Mouse (Mus musculus) forebrain, embryonic 12.5 days (tissue): ENCODE results near the gene Bpi. TPM values are rescaled to one million over a fixed set of nuclear protein-coding genes. Genes with fewer than 3 reads are reported as not detected.

Experiments
- ATAC-seq: fragments of 200-750 bp; cut with Nextera tagmentation; 2 replicates; pipeline ENCODE4 v1.8.0; 2017; ENCODE audit warnings: moderate TSS enrichment; ENCODE audit not compliant: low FRiP score
- H3K27ac ChIP-seq: fragments of 300-500 bp; sonication (generic); 2 replicates; pipeline ENCODE4 v1.5.1; 2016; ENCODE audit warnings: mild to moderate bottlenecking
- H3K27me3 ChIP-seq: fragments of 300-500 bp; sonication (generic); 2 replicates; pipeline ENCODE4 v1.6.1; 2016; ENCODE audit warnings: mild to moderate bottlenecking
- H3K36me3 ChIP-seq: fragments of 300-500 bp; sonication (generic); replicated peaks from 2 replicates; pipeline ENCODE4 v1.6.1; 2016; ENCODE audit warnings: mild to moderate bottlenecking
- H3K4me1 ChIP-seq: fragments of 300-500 bp; sonication (generic); 2 replicates; pipeline ENCODE4 v1.6.1; 2016
- H3K4me2 ChIP-seq: fragments of 300-500 bp; sonication (generic); 2 replicates; pipeline ENCODE4 v1.6.1; 2016; ENCODE audit warnings: mild to moderate bottlenecking, moderate library complexity
- H3K4me3 ChIP-seq: fragments of 300-500 bp; sonication (generic); replicated peaks from 2 replicates; pipeline ENCODE4 v1.5.1; 2016; ENCODE audit warnings: mild to moderate bottlenecking
- H3K9ac ChIP-seq: fragments of 300-500 bp; sonication (generic); 2 replicates; pipeline ENCODE4 v1.6.1; 2016; ENCODE audit warnings: mild to moderate bottlenecking
- H3K9me3 ChIP-seq: fragments of 300-500 bp; sonication (generic); 2 replicates; pipeline ENCODE4 v1.6.1; 2016
- WGBS: fragments of 180-500 bp; shearing (Covaris S2); methylation state at CpG from one replicate; pipeline ENCODE4 v1.1.7; 2016; 5-methylcytosine and 5-hydroxymethylcytosine counted together
- polyA plus RNA-seq: library from polyadenylated mRNA; unstranded; fragments of >200 nt; fragmentation: Nextera tagmentation; extraction: Ambion mirVana; gene quantifications from 2 replicates; pipeline ENCODE4 v1.2.1, GENCODE M21; 2016

Bpi gene
- polyA plus RNA-seq, 1 experiment from 2014 or later = not detected

GRCm38 (mm10) chr2:158245072-158245817, 12.6 kb upstream of the Bpi start:
- no peak for ATAC-seq
- Histone ChIP-seq H3K27ac (no peak overlapping the region), H3K4me2 (no peak overlapping the region), H3K27me3 (0 out of 2 replicates have a peak, but pooled peaks cover 3% of the 10 kb centered on the region), H3K9ac (no peak overlapping the region), H3K4me1 (no peaks in the 10 kb centered on the region), H3K36me3 (no peaks in the 10 kb centered on the region), H3K4me3 (no peak overlapping the region), H3K9me3 (no peaks in the 10 kb centered on the region)
- whole genome bisulfite sequencing = 76% methylated on average over 4 of the region's 4 CpGs

DNA sequence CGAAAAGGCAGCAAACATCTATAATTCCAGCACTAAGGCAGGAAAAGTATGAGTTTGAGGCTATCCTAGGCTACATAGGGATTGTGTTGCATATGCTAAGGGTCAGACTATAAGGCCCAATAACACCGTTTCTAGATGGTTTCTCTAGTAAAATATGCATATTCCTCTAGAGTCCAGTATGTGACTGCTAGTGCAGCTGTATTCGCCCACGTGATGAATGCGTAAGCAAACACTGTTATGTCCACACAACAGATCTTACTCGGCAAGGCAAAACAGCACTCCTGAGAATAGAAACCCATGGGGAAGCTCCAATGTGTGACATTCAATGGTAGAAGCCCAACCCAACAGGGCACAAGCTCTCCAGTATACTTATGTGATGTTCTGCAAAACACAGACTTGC, 10.0 kb upstream of the Bpi start:
- H3K36me3 ChIP-seq = no peaks in the 10 kb centered on the region
- H3K9ac ChIP-seq = no peak overlapping the region
- no peak overlapping the region for H3K4me2 ChIP-seq
- no peak overlapping the region for H3K4me3 ChIP-seq
- no peaks in the 10 kb centered on the region for H3K4me1 ChIP-seq
- no peaks in the 10 kb centered on the region for H3K27me3 ChIP-seq
- no peaks in the 10 kb centered on the region for H3K9me3 ChIP-seq
- no peak overlapping the region for H3K27ac ChIP-seq
- ATAC-seq = no peak
- WGBS = 86% methylated on average over 6 of the region's 6 CpGs

DNA sequence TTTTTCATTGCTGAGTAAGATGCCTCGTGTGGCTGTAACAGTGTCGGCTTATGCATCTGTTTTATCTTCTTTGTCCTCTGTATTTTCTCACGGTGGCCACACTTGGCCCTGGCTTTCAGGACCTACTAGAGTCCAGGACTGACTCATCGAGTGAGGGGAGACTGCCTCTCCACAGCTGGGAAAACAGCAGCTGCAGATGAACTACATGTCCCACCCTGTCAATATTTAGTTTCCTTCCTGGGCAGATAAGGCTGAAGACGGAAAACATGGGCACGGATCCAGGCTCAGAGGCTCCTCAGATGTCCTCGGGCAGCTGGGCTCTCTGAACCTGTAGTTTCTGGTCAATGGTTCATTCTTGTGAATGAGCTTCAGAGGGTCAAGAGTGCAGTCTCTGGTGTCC, 9.6 kb upstream of the Bpi start:
- no peaks in the 10 kb centered on the region for H3K27me3 ChIP-seq
- H3K27ac ChIP-seq = no peak overlapping the region
- no peaks in the 10 kb centered on the region for H3K9me3 ChIP-seq
- no peak overlapping the region for H3K9ac ChIP-seq
- H3K4me2 ChIP-seq = no peak overlapping the region
- ATAC-seq = no peak
- no peaks in the 10 kb centered on the region for H3K36me3 ChIP-seq
- no peak overlapping the region for H3K4me3 ChIP-seq
- no peaks in the 10 kb centered on the region for H3K4me1 ChIP-seq
- 78% methylated on average over 7 of the region's 7 CpGs for WGBS

GRCm38 (mm10) chr2:158250558-158250957, 7.3 kb upstream of the Bpi start:
- WGBS = 79% methylated on average over 4 of the region's 4 CpGs
- H3K36me3 ChIP-seq = no peaks in the 10 kb centered on the region
- no peaks in the 10 kb centered on the region for H3K27me3 ChIP-seq
- H3K4me1 ChIP-seq = no peaks in the 10 kb centered on the region
- no peak overlapping the region for H3K27ac ChIP-seq
- H3K9me3 ChIP-seq = no peaks in the 10 kb centered on the region
- no peak overlapping the region for H3K4me2 ChIP-seq
- H3K4me3 ChIP-seq = no peak overlapping the region
- no peak for ATAC-seq
- no peak overlapping the region for H3K9ac ChIP-seq

DNA sequence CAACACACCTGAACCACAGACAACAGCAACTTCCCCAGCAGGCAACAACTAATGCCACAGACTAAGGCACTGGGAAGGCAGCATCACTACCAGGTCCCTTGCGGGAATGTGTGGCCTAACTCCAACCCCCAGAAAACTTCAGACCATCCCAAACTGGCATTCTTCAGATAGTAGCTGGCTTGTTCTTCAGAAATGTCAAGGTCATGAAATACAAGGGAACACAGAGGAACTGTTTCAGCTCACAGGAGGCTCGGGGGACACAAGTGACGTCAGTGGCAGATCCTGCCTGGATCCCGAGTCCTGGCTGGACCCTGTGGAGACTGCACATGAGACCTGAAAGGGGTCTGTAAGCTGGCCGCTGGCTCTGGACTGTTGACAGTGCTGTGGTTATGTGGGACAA, 4.1 kb upstream of the Bpi start:
- WGBS = 76% methylated on average over 5 of the region's 5 CpGs
- no peaks in the 10 kb centered on the region for H3K36me3 ChIP-seq
- H3K4me1 ChIP-seq = peaks cover 14% of the 10 kb centered on the region
- no peaks in the 10 kb centered on the region for H3K9me3 ChIP-seq
- H3K27ac ChIP-seq = no peak overlapping the region
- H3K4me2 ChIP-seq = no peak overlapping the region
- H3K9ac ChIP-seq = no peak overlapping the region
- ATAC-seq = no peak
- H3K4me3 ChIP-seq = no peak overlapping the region
- H3K27me3 ChIP-seq = peaks cover 10% of the 10 kb centered on the region; the same call in 1 of the 2 replicates

DNA sequence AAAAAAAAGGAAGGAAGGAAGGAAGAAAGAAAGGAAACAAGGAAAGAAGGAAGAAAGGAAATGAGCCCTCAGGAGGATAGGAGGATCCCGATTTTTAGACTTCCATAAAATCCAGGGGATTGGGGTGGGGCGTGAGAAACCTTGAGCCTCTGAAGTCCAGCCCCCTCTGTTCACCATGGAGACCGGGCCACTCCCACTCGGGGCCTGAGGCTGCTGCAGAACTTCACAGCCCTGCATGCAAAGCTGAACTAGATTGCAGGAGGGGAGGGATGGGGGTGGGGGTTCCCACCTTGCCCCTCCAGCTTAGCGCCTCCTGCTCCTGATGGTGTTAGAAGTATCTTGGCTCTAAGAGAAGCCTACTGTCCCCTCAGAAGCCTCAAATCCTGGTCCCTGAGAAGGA, 1.0 kb upstream of the Bpi start:
- H3K27ac ChIP-seq = no peak overlapping the region
- WGBS = 16% methylated on average over 5 of the region's 5 CpGs
- H3K27me3 ChIP-seq = peaks cover 10% of the 10 kb centered on the region; the same call in 1 of the 2 replicates
- H3K9ac ChIP-seq = peak overlapping the region; percentile 34; the same call in 1 of the 2 replicates
- no peak overlapping the region for H3K4me3 ChIP-seq
- no peaks in the 10 kb centered on the region for H3K36me3 ChIP-seq
- no peaks in the 10 kb centered on the region for H3K9me3 ChIP-seq
- H3K4me1 ChIP-seq = peaks cover 14% of the 10 kb centered on the region
- no peak overlapping the region for H3K4me2 ChIP-seq
- no peak for ATAC-seq

DNA sequence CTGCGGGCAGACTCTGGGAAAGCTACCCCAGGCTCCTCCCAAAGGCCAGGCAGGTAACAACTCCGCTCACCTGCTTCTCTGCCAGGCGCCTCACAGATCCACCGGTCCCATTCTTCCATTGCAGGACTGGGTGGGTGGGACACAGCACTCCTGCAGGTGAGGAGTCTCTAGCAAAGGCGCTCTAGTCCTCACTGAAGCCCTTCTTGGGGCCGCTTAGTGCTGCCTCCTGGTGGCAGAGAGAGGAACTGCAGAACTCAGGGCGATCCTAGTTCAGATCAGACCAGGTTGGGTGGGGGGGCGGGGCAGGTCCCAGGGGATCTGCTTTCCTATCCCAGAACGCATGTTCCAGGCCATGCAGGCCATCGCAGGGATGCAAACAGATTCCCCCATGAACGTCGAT, 887 bp downstream of the Bpi start:
- peaks cover 10% of the 10 kb centered on the region; the same call in 1 of the 2 replicates for H3K27me3 ChIP-seq
- no peak overlapping the region for H3K27ac ChIP-seq
- ATAC-seq = 0 out of 2 replicates have a peak, but pooled peaks have one; percentile 33
- WGBS = 14% methylated on average over 12 of the region's 12 CpGs
- H3K4me3 ChIP-seq = no peak overlapping the region
- no peak overlapping the region for H3K4me2 ChIP-seq
- H3K4me1 ChIP-seq = peaks cover 14% of the 10 kb centered on the region
- no peaks in the 10 kb centered on the region for H3K9me3 ChIP-seq
- no peaks in the 10 kb centered on the region for H3K36me3 ChIP-seq
- H3K9ac ChIP-seq = no peak overlapping the region

GRCm38 (mm10) chr2:158259498-158259897, 1.6 kb downstream of the Bpi start:
- no peak overlapping the region for H3K27ac ChIP-seq
- no peak overlapping the region for H3K4me2 ChIP-seq
- H3K27me3 ChIP-seq = peaks cover 10% of the 10 kb centered on the region; the same call in 1 of the 2 replicates
- H3K9me3 ChIP-seq = no peaks in the 10 kb centered on the region
- WGBS = 85% methylated on average over 8 of the region's 8 CpGs
- no peaks in the 10 kb centered on the region for H3K36me3 ChIP-seq
- ATAC-seq = no peak
- H3K4me1 ChIP-seq = peaks cover 14% of the 10 kb centered on the region
- no peak overlapping the region for H3K9ac ChIP-seq
- no peak overlapping the region for H3K4me3 ChIP-seq

GRCm38 (mm10) chr2:158264877-158265276, 7.0 kb downstream of the Bpi start:
- 85% methylated on average over 3 of the region's 3 CpGs for WGBS
- no peak overlapping the region for H3K9ac ChIP-seq
- H3K9me3 ChIP-seq = no peaks in the 10 kb centered on the region
- H3K36me3 ChIP-seq = no peaks in the 10 kb centered on the region
- no peak overlapping the region for H3K4me2 ChIP-seq
- H3K4me3 ChIP-seq = no peak overlapping the region
- no peak overlapping the region for H3K27ac ChIP-seq
- no peak for ATAC-seq
- H3K27me3 ChIP-seq = no peaks in the 10 kb centered on the region
- no peaks in the 10 kb centered on the region for H3K4me1 ChIP-seq

DNA sequence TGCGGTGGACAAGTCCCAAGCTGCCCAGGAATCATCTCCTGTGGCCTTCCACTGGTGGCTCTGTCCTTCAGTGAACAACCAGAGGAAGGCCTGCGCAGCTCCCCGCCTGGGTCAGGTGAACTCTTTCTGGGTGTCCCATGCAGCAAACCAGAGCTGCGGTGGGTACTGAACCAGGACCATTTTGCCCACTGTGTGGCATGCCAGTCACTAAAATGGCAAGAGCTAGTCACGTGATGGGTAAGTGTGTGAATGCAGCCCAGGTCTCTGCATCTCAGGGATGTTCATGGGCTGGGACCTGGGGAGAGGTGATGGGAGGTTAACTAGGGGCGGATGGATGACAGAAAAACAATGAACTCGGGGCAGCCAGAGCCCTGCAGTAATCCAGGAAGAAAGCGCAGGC, 12.1 kb downstream of the Bpi start:
- ATAC-seq = no peak

GRCm38 (mm10) chr2:158273646-158274045, 15.8 kb downstream of the Bpi start:
- Histone ChIP-seq H3K36me3 (no peaks in the 10 kb centered on the region), H3K9me3 (no peaks in the 10 kb centered on the region), H3K27me3 (no peaks in the 10 kb centered on the region), H3K9ac (no peak overlapping the region), H3K4me1 (peaks cover 2% of the 10 kb centered on the region; the same call in 1 of the 2 replicates), H3K4me3 (no peak overlapping the region), H3K27ac (no peak overlapping the region), H3K4me2 (no peak overlapping the region)
- ATAC-seq = no peak
- 20% methylated on average over 2 of the region's 2 CpGs for WGBS

More for the DNA sequence above, 12.1 kb downstream of the Bpi start:
- Histone ChIP-seq H3K4me3 (no peak overlapping the region), H3K4me2 (no peak overlapping the region), H3K4me1 (peaks cover 2% of the 10 kb centered on the region; the same call in 1 of the 2 replicates), H3K9ac (no peak overlapping the region), H3K36me3 (no peaks in the 10 kb centered on the region), H3K27me3 (no peaks in the 10 kb centered on the region), H3K9me3 (no peaks in the 10 kb centered on the region), H3K27ac (no peak overlapping the region)
- WGBS = 77% methylated on average over 8 of the region's 8 CpGs

- Histone ChIP-seq H3K9me3 (no peaks in the 10 kb centered on the region), H3K27me3 (no peaks in the 10 kb centered on the region), H3K4me1 (peaks cover 2% of the 10 kb centered on the region; the same call in 1 of the 2 replicates), H3K36me3 (no peaks in the 10 kb centered on the region), H3K4me2 (no peak overlapping the region), H3K27ac (no peak overlapping the region), H3K4me3 (no peak overlapping the region), H3K9ac (no peak overlapping the region)
- no peak for ATAC-seq
- WGBS = 93% methylated on average over 3 of the region's 3 CpGs
Measured at GRCm38 (mm10) chr2:158275349-158275748, 17.5 kb downstream of the Bpi start.

DNA sequence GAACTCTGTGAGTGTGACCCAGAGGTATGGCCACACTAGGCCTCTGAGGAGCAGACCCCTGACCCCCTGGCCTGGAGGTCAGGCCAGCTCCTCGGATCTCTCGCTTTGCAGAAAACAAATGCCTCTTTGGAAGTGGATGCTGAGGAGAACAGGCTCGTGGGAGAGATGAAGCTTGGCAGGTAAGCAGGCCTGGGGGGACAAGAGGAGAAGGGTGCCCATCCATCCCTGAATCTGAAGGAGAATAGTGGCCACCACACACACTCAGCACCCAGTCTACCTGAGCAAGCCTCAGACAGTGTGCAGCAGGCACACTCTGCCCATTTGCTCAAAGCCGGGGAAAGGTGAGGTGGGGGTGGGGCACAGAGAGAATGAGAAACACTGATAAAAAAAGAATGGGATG, 17.9 kb downstream of the Bpi start:
- 85% methylated on average over 4 of the region's 4 CpGs for WGBS
- Histone ChIP-seq H3K9me3 (no peaks in the 10 kb centered on the region), H3K4me1 (peaks cover 2% of the 10 kb centered on the region; the same call in 1 of the 2 replicates), H3K9ac (no peak overlapping the region), H3K4me3 (no peak overlapping the region), H3K27me3 (no peaks in the 10 kb centered on the region), H3K4me2 (no peak overlapping the region), H3K36me3 (no peaks in the 10 kb centered on the region), H3K27ac (no peak overlapping the region)
- ATAC-seq = no peak
